Mouse (Mus musculus) lung, postnatal 0 days (tissue): Measurements from ENCODE around the gene Ap1b1.

Experiments
- CTCF ChIP-seq: IDR thresholded peaks from 2 replicates; pipeline ENCODE4 v1.5.1; 2016; ENCODE audit warnings: antibody characterized with exemption, mild to moderate bottlenecking
- EP300 ChIP-seq: IDR thresholded peaks from 2 replicates; pipeline ENCODE4 v1.6.1; 2016; ENCODE audit warnings: antibody characterized with exemption, mild to moderate bottlenecking, control low read depth

DNA sequence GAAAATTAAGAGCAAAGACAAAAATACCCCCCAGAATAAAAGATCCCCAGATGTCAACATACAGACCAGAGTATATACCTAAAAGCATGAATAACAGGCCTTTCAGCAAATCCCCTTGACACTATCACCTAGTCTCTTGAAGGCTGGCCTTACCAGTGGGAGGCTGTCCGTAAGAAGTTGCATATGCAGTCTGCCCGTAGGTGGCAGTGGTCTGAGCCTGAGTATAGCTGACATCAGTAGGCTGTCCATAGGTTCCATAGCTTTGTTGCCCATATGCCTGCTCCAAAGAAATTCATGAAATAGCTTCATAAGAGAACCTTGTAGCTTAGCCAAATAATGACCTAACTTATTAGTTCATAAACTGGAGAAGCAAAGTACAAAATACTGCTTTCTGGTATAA lies 105.1 kb downstream of the Ap1b1 start:
- TF ChIP-seq EP300 (no peak), CTCF (peak; percentile 65)
